Mouse (Mus musculus) kidney, postnatal 0 days (tissue): Measurements from ENCODE around the gene Lipc. TPM values are rescaled to one million over a fixed set of nuclear protein-coding genes. Genes with fewer than 3 reads are reported as not detected.
A peak's percentile ranks its signal among the peaks of the same experiment; 100 is the strongest.

Experiments
- ATAC-seq: fragments of 200-750 bp; cut with Nextera tagmentation; replicated peaks from 2 replicates; pipeline ENCODE4 v1.8.0; 2017; ENCODE audit warnings: low read depth, moderate number of reproducible peaks, moderate TSS enrichment, moderate library complexity; ENCODE audit not compliant: low FRiP score
- DNase-seq: peaks from one replicate; pipeline ENCODE4 v3.0.0-alpha.2; 2016; ENCODE audit warnings: low spot score
- H3K27ac ChIP-seq: fragments of 300-500 bp; sonication (generic); 2 replicates; pipeline ENCODE4 v1.5.1; 2014; ENCODE audit warnings: mild to moderate bottlenecking
- H3K27me3 ChIP-seq: fragments of 300-500 bp; sonication (generic); 2 replicates; pipeline ENCODE4 v1.6.1; 2014; ENCODE audit warnings: low read length, mixed read lengths; ENCODE audit not compliant: insufficient read depth
- H3K36me3 ChIP-seq: fragments of 300-500 bp; sonication (generic); 2 replicates; pipeline ENCODE4 v1.6.1; 2014; ENCODE audit warnings: low read length, mixed read lengths; ENCODE audit not compliant: insufficient read depth
- H3K4me1 ChIP-seq: fragments of 300-500 bp; sonication (generic); replicated peaks from 2 replicates; pipeline ENCODE4 v1.6.1; 2014; ENCODE audit warnings: antibody characterized with exemption, low read length, mixed read lengths; ENCODE audit not compliant: insufficient read depth
- H3K4me2 ChIP-seq: fragments of 300-500 bp; sonication (generic); 2 replicates; pipeline ENCODE4 v1.6.1; 2014; ENCODE audit warnings: mild to moderate bottlenecking, low read length, moderate library complexity, mixed read lengths
- H3K4me3 ChIP-seq: fragments of 300-500 bp; sonication (generic); replicated peaks from 2 replicates; pipeline ENCODE4 v1.5.1; 2014; ENCODE audit warnings: low read depth, low read length
- H3K9ac ChIP-seq: fragments of 300-500 bp; sonication (generic); 2 replicates; pipeline ENCODE4 v1.6.1; 2014; ENCODE audit warnings: low read depth, low read length
- H3K9me3 ChIP-seq: fragments of 300-500 bp; sonication (generic); replicated peaks from 2 replicates; pipeline ENCODE4 v1.6.1; 2016; ENCODE audit warnings: low read length, inconsistent platforms, mixed read lengths
- CTCF ChIP-seq: IDR thresholded peaks from 2 replicates; pipeline ENCODE4 v1.5.1; 2016; ENCODE audit warnings: antibody characterized with exemption, low read depth, mild to moderate bottlenecking, moderate library complexity
- WGBS: fragments of 180-500 bp; shearing (Covaris S2); extraction: QIAGEN DNeasy Blood & Tissue Kit; methylation state at CpG from one replicate; pipeline ENCODE4 v1.1.7; 2014; 5-methylcytosine and 5-hydroxymethylcytosine counted together
- polyA plus RNA-seq: library from polyadenylated mRNA; unstranded; fragments of >200 nt; fragmentation: Nextera tagmentation; extraction: Ambion mirVana; gene quantifications from 2 replicates; pipeline ENCODE4 v1.2.1, GENCODE M21; 2015

Gene Lipc
- polyA plus RNA-seq, 1 experiment from 2014 or later: 0.46 TPM

- H3K27me3 ChIP-seq: no peaks in the 10 kb centered on the region
- TF ChIP-seq CTCF: no peak
- no peak overlapping the region for H3K4me3 ChIP-seq
- 40% methylated on average over 8 of the region's 8 CpGs for WGBS
- 0 out of 2 replicates have a peak, but pooled peaks cover 4% of the 10 kb centered on the region for H3K4me1 ChIP-seq
- no peaks in the 10 kb centered on the region for H3K36me3 ChIP-seq
- no peak overlapping the region for H3K4me2 ChIP-seq
- peak; percentile 36 for DNase-seq
- H3K9me3 ChIP-seq: no peaks in the 10 kb centered on the region
- no peak overlapping the region for H3K9ac ChIP-seq
- no peak for ATAC-seq
- peak overlapping the region; percentile 36 for H3K27ac ChIP-seq
These were observed 60.4 kb downstream of the Lipc start for GRCm38 (mm10) chr9:70891431-70892133.

- no peak for TF ChIP-seq CTCF
These were observed 61.3 kb downstream of the Lipc start for GRCm38 (mm10) chr9:70890736-70891135.

GRCm38 (mm10) chr9:70888969-70889368 lies 63.1 kb downstream of the Lipc start:
- ATAC-seq: peak; percentile 68; the same call in 1 of the 2 replicates
- no peak overlapping the region for H3K4me3 ChIP-seq
- H3K9ac ChIP-seq: no peak overlapping the region
- 42% methylated on average over 4 of the region's 4 CpGs for WGBS
- H3K4me2 ChIP-seq: no peak overlapping the region
- TF ChIP-seq CTCF: no peak
- H3K36me3 ChIP-seq: no peaks in the 10 kb centered on the region
- DNase-seq: peak; percentile 37
- H3K27ac ChIP-seq: 0 out of 2 replicates have a peak overlapping the region, but pooled peaks have one; percentile 9
- H3K4me1 ChIP-seq: 0 out of 2 replicates have a peak, but pooled peaks cover 2% of the 10 kb centered on the region
- no peaks in the 10 kb centered on the region for H3K9me3 ChIP-seq
- no peaks in the 10 kb centered on the region for H3K27me3 ChIP-seq

More at GRCm38 (mm10) chr9:70890736-70891135, 61.3 kb downstream of the Lipc start:
- H3K9me3 ChIP-seq: no peaks in the 10 kb centered on the region
- H3K4me3 ChIP-seq: no peak overlapping the region
- no peaks in the 10 kb centered on the region for H3K36me3 ChIP-seq
- 0 out of 2 replicates have a peak, but pooled peaks cover 4% of the 10 kb centered on the region for H3K4me1 ChIP-seq
- no peak overlapping the region for H3K4me2 ChIP-seq
- 86% methylated on average over 7 of the region's 7 CpGs for WGBS
- H3K9ac ChIP-seq: no peak overlapping the region
- H3K27ac ChIP-seq: no peak overlapping the region
- no peak for DNase-seq
- no peak for ATAC-seq
- no peaks in the 10 kb centered on the region for H3K27me3 ChIP-seq

- no peaks in the 10 kb centered on the region for H3K27me3 ChIP-seq
- ATAC-seq: peak; percentile 75; the same call in 1 of the 2 replicates
- H3K4me3 ChIP-seq: no peak overlapping the region
- H3K36me3 ChIP-seq: no peaks in the 10 kb centered on the region
- no peak overlapping the region for H3K9ac ChIP-seq
- no peak for DNase-seq
- 0 out of 2 replicates have a peak overlapping the region, but pooled peaks have one; percentile 11 for H3K27ac ChIP-seq
- H3K9me3 ChIP-seq: no peaks in the 10 kb centered on the region
- WGBS: 70% methylated on average over 2 of the region's 2 CpGs
- no peak for TF ChIP-seq CTCF
- H3K4me2 ChIP-seq: no peak overlapping the region
- H3K4me1 ChIP-seq: no peaks in the 10 kb centered on the region
These were observed 63.5 kb downstream of the Lipc start for GRCm38 (mm10) chr9:70888556-70888955.

GRCm38 (mm10) chr9:70881982-70882381 lies 70.0 kb downstream of the Lipc start:
- no peak for TF ChIP-seq CTCF
- DNase-seq (no peak), ATAC-seq (no peak)
- no peak overlapping the region for H3K9ac ChIP-seq
- H3K4me1 ChIP-seq: no peaks in the 10 kb centered on the region
- H3K4me3 ChIP-seq: no peak overlapping the region
- no peak overlapping the region for H3K27ac ChIP-seq
- H3K4me2 ChIP-seq: no peak overlapping the region
- no peaks in the 10 kb centered on the region for H3K27me3 ChIP-seq
- WGBS: 40% methylated on average over 5 of the region's 5 CpGs
- H3K9me3 ChIP-seq: no peaks in the 10 kb centered on the region
- no peaks in the 10 kb centered on the region for H3K36me3 ChIP-seq

- H3K27ac ChIP-seq: no peak overlapping the region
- H3K27me3 ChIP-seq: no peaks in the 10 kb centered on the region
- no peak overlapping the region for H3K4me3 ChIP-seq
- no peaks in the 10 kb centered on the region for H3K9me3 ChIP-seq
- DNase-seq (no peak), ATAC-seq (no peak)
- H3K36me3 ChIP-seq: no peaks in the 10 kb centered on the region
- no peak overlapping the region for H3K4me2 ChIP-seq
- H3K9ac ChIP-seq: no peak overlapping the region
- no peak for TF ChIP-seq CTCF
- peaks cover 10% of the 10 kb centered on the region; the same call in 1 of the 2 replicates for H3K4me1 ChIP-seq
These were observed 73.2 kb downstream of the Lipc start for GRCm38 (mm10) chr9:70878823-70879222.
